Mouse (Mus musculus): Measurements from ENCODE around the gene Epor. TPM values are rescaled to one million over a fixed set of nuclear protein-coding genes. Genes with fewer than 3 reads are reported as not detected.

Epor gene
- polyA plus RNA-seq, 1 experiment = 152 TPM

DNA sequence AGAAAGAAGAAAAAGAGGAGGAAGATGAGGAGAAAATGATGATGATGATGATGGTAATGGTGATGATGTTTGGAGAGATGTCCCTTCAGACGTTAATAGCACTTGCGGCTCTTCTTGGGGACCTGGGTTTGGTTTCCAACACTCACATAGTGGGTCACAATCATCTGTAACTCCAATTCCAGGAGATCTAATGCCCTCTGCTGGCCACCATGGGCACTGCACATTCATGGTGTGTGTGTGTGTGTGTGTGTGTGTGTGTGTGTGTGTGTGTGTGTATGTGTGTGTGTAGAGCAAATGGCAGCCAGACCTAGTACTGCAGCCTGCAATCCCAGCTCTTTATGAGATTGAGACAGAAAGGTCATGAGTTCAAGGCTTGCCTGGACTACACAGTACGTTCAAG is 11.3 kb downstream of the Epor start:
- 73% methylated on average over 3 of the region's 3 CpGs for WGBS
- TF ChIP-seq POLR2A (IDR thresholded peaks at IDR 0.05; ENCODE audit: borderline replicate concordance, control insufficient read depth, low read depth, low read length) (no peak), CTCF (IDR thresholded peaks at IDR 0.05; ENCODE audit: control insufficient read depth, insufficient read depth, low read length) (peak; percentile 45)
- no peak overlapping the region for H3K27ac ChIP-seq (ENCODE audit: control insufficient read depth, insufficient read depth, low read depth, low read length, poor library complexity)
- H3K4me1 ChIP-seq (ENCODE audit: control insufficient read depth, insufficient read depth, low read length) = no peaks in the 10 kb centered on the region; the same call in 1 of the 2 replicates
- no peak overlapping the region for H3K4me3 ChIP-seq (replicated peaks; ENCODE audit: control insufficient read depth, low read depth, low read length)

- TF ChIP-seq CTCF (IDR thresholded peaks at IDR 0.05; ENCODE audit: control insufficient read depth, insufficient read depth, low read length) (peak; percentile 51), POLR2A (IDR thresholded peaks at IDR 0.05; ENCODE audit: borderline replicate concordance, control insufficient read depth, low read depth, low read length) (no peak)
- Histone ChIP-seq H3K27ac (ENCODE audit: control insufficient read depth, insufficient read depth, low read depth, low read length, poor library complexity) (no peak overlapping the region), H3K4me1 (ENCODE audit: control insufficient read depth, insufficient read depth, low read length) (no peaks in the 10 kb centered on the region; the same call in 1 of the 2 replicates), H3K4me3 (replicated peaks; ENCODE audit: control insufficient read depth, low read depth, low read length) (no peak overlapping the region)
- 11% methylated on average over 11 of the region's 11 CpGs for whole genome bisulfite sequencing
Observed at GRCm38 (mm10) chr9:21950322-21950721, 13.0 kb downstream of the Epor start.

- no peak overlapping the region for H3K4me3 ChIP-seq (replicated peaks; ENCODE audit: control insufficient read depth, low read depth, low read length)
- 64% methylated on average over 6 of the region's 6 CpGs for WGBS
- no peak overlapping the region for H3K27ac ChIP-seq (ENCODE audit: control insufficient read depth, insufficient read depth, low read depth, low read length, poor library complexity)
- TF ChIP-seq POLR2A (IDR thresholded peaks at IDR 0.05; ENCODE audit: borderline replicate concordance, control insufficient read depth, low read depth, low read length) (no peak), CTCF (IDR thresholded peaks at IDR 0.05; ENCODE audit: control insufficient read depth, insufficient read depth, low read length) (no peak)
- no peaks in the 10 kb centered on the region; the same call in 1 of the 2 replicates for H3K4me1 ChIP-seq (ENCODE audit: control insufficient read depth, insufficient read depth, low read length)
Observed at GRCm38 (mm10) chr9:21948790-21949189, 14.5 kb downstream of the Epor start.

DNA sequence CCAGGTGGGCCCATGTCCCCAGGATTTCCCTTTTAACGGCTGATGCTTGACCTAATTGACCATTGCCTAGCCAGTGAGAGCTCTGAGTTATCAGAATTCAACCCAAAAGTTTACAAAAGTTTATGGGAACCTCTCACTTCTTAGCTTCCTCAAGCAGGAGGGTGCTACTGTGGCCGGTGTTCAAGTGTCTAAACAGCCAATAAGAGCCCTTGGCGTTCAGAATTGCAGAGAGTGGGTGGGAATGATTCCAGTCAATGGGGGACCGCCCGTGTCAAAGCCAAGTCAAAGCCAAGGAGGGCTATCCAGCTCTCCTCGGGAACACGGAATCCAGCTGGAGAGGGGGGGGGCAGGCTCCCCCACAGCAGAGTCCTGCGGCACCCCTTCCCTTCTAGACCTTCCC is 15.2 kb downstream of the Epor start:
- H3K4me3 ChIP-seq (replicated peaks; ENCODE audit: control insufficient read depth, low read depth, low read length) = no peak overlapping the region
- H3K4me1 ChIP-seq (ENCODE audit: control insufficient read depth, insufficient read depth, low read length) = no peaks in the 10 kb centered on the region
- 49% methylated on average over 8 of the region's 8 CpGs for WGBS
- no peak for TF ChIP-seq POLR2A (IDR thresholded peaks at IDR 0.05; ENCODE audit: borderline replicate concordance, control insufficient read depth, low read depth, low read length)
- no peak for TF ChIP-seq CTCF (IDR thresholded peaks at IDR 0.05; ENCODE audit: control insufficient read depth, insufficient read depth, low read length)
- H3K27ac ChIP-seq (ENCODE audit: control insufficient read depth, insufficient read depth, low read depth, low read length, poor library complexity) = no peak overlapping the region

- no peak overlapping the region for H3K4me3 ChIP-seq (replicated peaks; ENCODE audit: control insufficient read depth, low read depth, low read length)
- WGBS = 3% methylated on average over 28 of the region's 28 CpGs
- no peak overlapping the region for H3K27ac ChIP-seq (ENCODE audit: control insufficient read depth, insufficient read depth, low read depth, low read length, poor library complexity)
- no peaks in the 10 kb centered on the region for H3K4me1 ChIP-seq (ENCODE audit: control insufficient read depth, insufficient read depth, low read length)
- TF ChIP-seq POLR2A (IDR thresholded peaks at IDR 0.05; ENCODE audit: borderline replicate concordance, control insufficient read depth, low read depth, low read length) (no peak), CTCF (IDR thresholded peaks at IDR 0.05; ENCODE audit: control insufficient read depth, insufficient read depth, low read length) (no peak)
Observed at GRCm38 (mm10) chr9:21947540-21948130, 15.7 kb downstream of the Epor start.

- TF ChIP-seq POLR2A (IDR thresholded peaks at IDR 0.05; ENCODE audit: borderline replicate concordance, control insufficient read depth, low read depth, low read length) = no peak
- TF ChIP-seq CTCF (IDR thresholded peaks at IDR 0.05; ENCODE audit: control insufficient read depth, insufficient read depth, low read length) = no peak
- Histone ChIP-seq H3K4me3 (replicated peaks; ENCODE audit: control insufficient read depth, low read depth, low read length) (no peak overlapping the region), H3K27ac (ENCODE audit: control insufficient read depth, insufficient read depth, low read depth, low read length, poor library complexity) (no peak overlapping the region), H3K4me1 (ENCODE audit: control insufficient read depth, insufficient read depth, low read length) (no peaks in the 10 kb centered on the region)
- WGBS = 55% methylated on average over 23 of the region's 23 CpGs
Observed at GRCm38 (mm10) chr9:21944267-21944666, 19.0 kb downstream of the Epor start.

GRCm38 (mm10) chr9:21943638-21944037 is 19.7 kb downstream of the Epor start:
- WGBS = 70% methylated on average over 12 of the region's 12 CpGs
- TF ChIP-seq POLR2A (IDR thresholded peaks at IDR 0.05; ENCODE audit: borderline replicate concordance, control insufficient read depth, low read depth, low read length) (no peak), CTCF (IDR thresholded peaks at IDR 0.05; ENCODE audit: control insufficient read depth, insufficient read depth, low read length) (no peak)
- Histone ChIP-seq H3K27ac (ENCODE audit: control insufficient read depth, insufficient read depth, low read depth, low read length, poor library complexity) (no peak overlapping the region), H3K4me3 (replicated peaks; ENCODE audit: control insufficient read depth, low read depth, low read length) (no peak overlapping the region), H3K4me1 (ENCODE audit: control insufficient read depth, insufficient read depth, low read length) (no peaks in the 10 kb centered on the region)

DNA sequence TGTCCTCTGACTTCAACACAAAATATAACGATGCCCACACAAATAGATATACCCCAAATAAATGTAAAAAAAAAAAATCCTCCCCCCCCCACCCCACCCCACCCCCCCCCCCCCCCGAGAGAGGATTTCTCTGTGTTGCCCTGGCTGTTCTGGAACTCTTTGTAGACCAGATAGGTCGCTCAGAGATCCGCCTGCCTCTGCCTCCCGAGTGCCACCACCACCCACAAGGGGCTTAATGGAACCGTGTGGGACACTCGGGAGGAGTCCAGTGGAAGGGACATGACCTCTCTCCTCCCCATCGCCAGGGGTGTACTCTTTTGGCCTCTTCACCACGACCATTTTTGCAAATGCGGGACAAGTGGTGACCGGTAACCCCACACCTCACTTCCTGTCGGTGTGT is 20.3 kb downstream of the Epor start:
- H3K4me3 ChIP-seq (replicated peaks; ENCODE audit: control insufficient read depth, low read depth, low read length) = no peak overlapping the region
- WGBS = 70% methylated on average over 12 of the region's 12 CpGs
- no peak for TF ChIP-seq CTCF (IDR thresholded peaks at IDR 0.05; ENCODE audit: control insufficient read depth, insufficient read depth, low read length)
- no peak for TF ChIP-seq POLR2A (IDR thresholded peaks at IDR 0.05; ENCODE audit: borderline replicate concordance, control insufficient read depth, low read depth, low read length)
- H3K27ac ChIP-seq (ENCODE audit: control insufficient read depth, insufficient read depth, low read depth, low read length, poor library complexity) = no peak overlapping the region
- no peaks in the 10 kb centered on the region for H3K4me1 ChIP-seq (ENCODE audit: control insufficient read depth, insufficient read depth, low read length)
